Mouse (Mus musculus) stomach, embryonic 15.5 days (tissue): Measurements from ENCODE around the gene Trim21. TPM values are rescaled to one million over a fixed set of nuclear protein-coding genes. Genes with fewer than 3 reads are reported as not detected.

Experiments used
- ATAC-seq: fragments of 200-750 bp; cut with Nextera tagmentation; 2 replicates; pipeline ENCODE4 v1.8.0; 2017; ENCODE audit warnings: low read depth, moderate number of reproducible peaks, moderate TSS enrichment; ENCODE audit not compliant: insufficient read depth, low FRiP score
- H3K27ac ChIP-seq: fragments of 300-500 bp; sonication (generic); 2 replicates; pipeline ENCODE4 v1.5.1; 2015; ENCODE audit warnings: mild to moderate bottlenecking, inconsistent platforms
- H3K27me3 ChIP-seq: fragments of 300-500 bp; sonication (generic); replicated peaks from 2 replicates; pipeline ENCODE4 v1.6.1; 2015; ENCODE audit warnings: inconsistent platforms
- H3K36me3 ChIP-seq: fragments of 300-500 bp; sonication (generic); 2 replicates; pipeline ENCODE4 v1.6.1; 2015; ENCODE audit warnings: inconsistent platforms
- H3K4me1 ChIP-seq: fragments of 300-500 bp; sonication (generic); 2 replicates; pipeline ENCODE4 v1.6.1; 2015; ENCODE audit warnings: inconsistent platforms
- H3K4me2 ChIP-seq: fragments of 300-500 bp; sonication (generic); 2 replicates; pipeline ENCODE4 v1.6.1; 2015; ENCODE audit warnings: mild to moderate bottlenecking, inconsistent platforms
- H3K4me3 ChIP-seq: fragments of 300-500 bp; sonication (generic); replicated peaks from 2 replicates; pipeline ENCODE4 v1.5.1; 2015; ENCODE audit warnings: inconsistent platforms
- H3K9ac ChIP-seq: fragments of 300-500 bp; sonication (generic); 2 replicates; pipeline ENCODE4 v1.6.1; 2015; ENCODE audit warnings: inconsistent platforms
- H3K9me3 ChIP-seq: fragments of 300-500 bp; sonication (generic); 2 replicates; pipeline ENCODE4 v1.6.1; 2016; ENCODE audit warnings: inconsistent platforms
- WGBS: fragments of 180-500 bp; shearing (Covaris S2); methylation state at CpG from one replicate; pipeline ENCODE4 v1.1.7; 2015; 5-methylcytosine and 5-hydroxymethylcytosine counted together
- polyA plus RNA-seq: library from polyadenylated mRNA; unstranded; fragments of >200 nt; fragmentation: Nextera tagmentation; extraction: Ambion mirVana; gene quantifications from 2 replicates; pipeline ENCODE4 v1.2.1, GENCODE M21; 2015

Trim21 gene
- 0.49 and 1.1 TPM in 2 replicates for polyA plus RNA-seq

DNA sequence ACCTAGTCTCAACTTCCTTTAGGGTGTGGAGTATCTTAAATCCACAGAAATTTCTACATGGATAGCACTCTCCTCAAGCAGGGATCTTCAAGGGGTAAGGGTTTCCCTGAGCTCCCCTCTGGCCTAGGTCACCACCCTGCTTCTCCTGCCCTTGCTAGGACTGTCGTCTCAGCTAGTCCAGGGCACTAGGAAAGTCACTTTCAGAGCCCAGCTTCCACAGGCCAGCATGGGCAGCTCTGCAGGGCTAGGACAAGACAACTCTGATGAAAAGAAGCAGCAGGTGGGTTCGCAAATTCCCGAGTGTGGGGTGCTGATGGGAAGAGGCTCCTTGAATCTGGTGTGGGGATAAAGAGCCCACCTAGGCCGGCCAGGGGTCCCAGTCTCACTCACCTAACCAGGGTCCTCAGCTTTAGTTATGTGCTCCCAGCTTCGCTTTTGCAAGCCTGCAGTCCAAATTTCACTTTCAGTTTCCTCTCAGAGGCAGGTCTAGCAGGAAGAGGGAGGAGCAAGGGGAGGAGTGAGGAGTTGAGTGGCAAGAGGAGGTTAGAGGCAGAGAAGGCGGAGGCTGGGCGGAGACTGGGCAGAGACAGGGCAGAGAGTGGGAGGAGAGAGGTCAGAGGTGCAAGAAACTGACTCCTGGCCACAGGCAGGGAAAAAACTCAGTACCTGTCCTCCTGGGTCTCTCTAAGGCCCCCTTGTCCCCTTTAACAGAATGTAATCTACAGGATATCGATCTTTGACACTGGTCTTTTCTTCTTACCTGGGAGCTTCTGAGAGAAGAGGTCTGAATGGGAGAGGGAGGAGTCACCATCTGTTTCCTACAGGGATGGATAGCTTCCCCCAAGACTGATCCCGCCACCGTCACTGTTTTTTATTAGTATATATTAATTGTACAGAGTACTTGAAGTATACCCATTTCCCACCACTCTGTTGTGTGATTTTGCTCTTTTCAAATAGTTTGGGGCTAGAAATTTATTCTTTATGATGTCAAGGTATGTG is at the start of gene Trim21:
Gene Trim21, minus strand, starts transcription at position 488 of the 999 bp plus-strand sequence.
- no peaks in the 10 kb centered on the region; the same call in 1 of the 2 replicates for H3K4me1 ChIP-seq
- no peak within 1 kb of the TSS for H3K27ac ChIP-seq
- H3K27me3 ChIP-seq: no peaks in the 10 kb centered on the region
- H3K9me3 ChIP-seq: no peaks in the 10 kb centered on the region
- no peaks in the 10 kb centered on the region for H3K36me3 ChIP-seq
- WGBS: 12% methylated on average over 10 of the region's 10 CpGs
- H3K4me3 ChIP-seq: peak within 1 kb of the TSS; percentile 58
- peak; percentile 99 for ATAC-seq
- H3K9ac ChIP-seq: peak within 1 kb of the TSS; percentile 42; the same call in 1 of the 2 replicates
- H3K4me2 ChIP-seq: peak within 1 kb of the TSS; percentile 60

DNA sequence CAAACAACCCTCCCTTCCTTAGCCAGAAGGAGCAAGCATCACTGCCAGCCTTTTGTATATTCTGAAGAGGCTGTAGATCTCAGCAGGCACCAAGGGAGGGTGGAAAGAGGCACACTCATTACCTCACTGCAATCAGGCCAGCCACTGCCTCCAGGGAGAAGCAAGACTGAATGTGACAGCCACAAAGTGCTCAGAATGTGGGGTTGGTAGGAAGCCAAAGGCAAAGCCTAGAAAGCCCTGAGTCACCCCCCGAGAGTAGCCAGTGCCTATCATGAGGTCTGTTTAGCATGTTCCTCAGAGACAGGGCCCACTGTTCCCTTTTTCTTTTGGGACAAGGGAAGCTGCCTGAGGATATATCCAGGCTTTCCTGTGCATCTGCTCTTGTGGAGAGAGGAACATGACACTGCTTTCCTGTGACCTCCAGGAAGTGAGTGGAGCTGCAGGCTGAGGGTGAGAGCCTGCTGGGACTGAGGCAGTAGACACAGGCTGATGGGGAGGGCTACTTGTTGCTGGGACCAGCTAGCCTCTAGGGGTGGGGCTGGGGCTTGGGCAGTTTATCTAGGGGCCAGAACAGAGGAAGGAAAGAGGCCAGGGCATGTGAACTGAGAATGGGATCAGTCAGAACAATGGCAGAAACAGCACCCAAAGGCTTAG is 32.2 kb upstream of the Trim21 start, which contains the start of gene Olfr552:
Gene Olfr552, plus strand, starts transcription at position 393 of the 654 bp plus-strand sequence.
- no peaks in the 10 kb centered on the region for H3K4me1 ChIP-seq
- ATAC-seq: no peak
- H3K9me3 ChIP-seq: no peaks in the 10 kb centered on the region
- WGBS: 63% methylated on average over 1 of the region's 1 CpGs
- H3K27ac ChIP-seq: no peak within 1 kb of the TSS
- H3K27me3 ChIP-seq: no peaks in the 10 kb centered on the region
- no peak within 1 kb of the TSS for H3K4me3 ChIP-seq
- H3K9ac ChIP-seq: no peak within 1 kb of the TSS
- H3K36me3 ChIP-seq: no peaks in the 10 kb centered on the region
- no peak within 1 kb of the TSS for H3K4me2 ChIP-seq

DNA sequence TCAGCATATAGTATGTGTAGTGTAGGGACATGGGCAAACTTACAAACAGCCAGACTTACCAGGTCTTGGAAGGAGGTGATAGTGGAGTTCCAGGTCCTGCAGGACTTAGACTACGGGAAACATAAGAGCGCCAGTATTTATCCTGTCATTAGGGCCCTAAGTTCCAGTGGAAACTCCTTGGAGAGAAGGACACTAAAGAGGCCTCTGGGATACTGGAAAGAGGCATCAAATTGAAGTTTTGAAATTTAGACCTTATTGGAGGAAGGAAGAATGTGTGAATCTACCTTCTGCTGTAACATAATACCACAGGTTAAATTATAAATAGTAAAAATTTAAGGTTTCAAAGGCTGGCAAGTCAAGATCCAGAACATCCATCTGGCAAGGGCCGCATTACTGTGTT is 26.5 kb upstream of the Trim21 start, which contains the start of gene Olfr551:
Gene Olfr551, minus strand, starts transcription at position 101 of the 400 bp plus-strand sequence.
- WGBS: 94% methylated on average over 3 of the region's 3 CpGs
- Histone ChIP-seq H3K36me3 (no peaks in the 10 kb centered on the region), H3K9me3 (no peaks in the 10 kb centered on the region), H3K9ac (no peak within 1 kb of the TSS), H3K27me3 (no peaks in the 10 kb centered on the region), H3K27ac (no peak within 1 kb of the TSS), H3K4me2 (no peak within 1 kb of the TSS), H3K4me3 (no peak within 1 kb of the TSS), H3K4me1 (no peaks in the 10 kb centered on the region)
- no peak for ATAC-seq

DNA sequence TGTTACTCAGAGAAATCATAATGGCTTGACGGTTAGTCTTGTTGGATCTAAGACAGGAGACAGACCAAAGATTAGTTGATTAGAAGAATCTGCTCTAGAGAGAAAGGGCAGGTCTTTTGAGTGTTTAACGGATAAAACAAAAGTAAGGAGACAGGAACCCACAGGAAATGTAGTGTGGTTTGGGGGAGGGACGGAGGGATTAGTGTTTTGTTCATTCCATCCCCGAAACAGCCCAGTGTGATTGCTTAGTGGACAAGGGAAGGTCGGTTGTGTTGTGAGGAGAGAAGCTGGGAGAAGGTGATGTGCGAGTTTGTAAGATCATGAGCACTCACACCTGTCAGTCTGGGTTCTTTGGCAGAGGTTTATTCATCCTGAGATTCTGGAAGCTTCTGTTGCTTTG is 10.7 kb upstream of the Trim21 start:
- Histone ChIP-seq H3K9ac (no peak overlapping the region), H3K27ac (no peak overlapping the region), H3K27me3 (no peaks in the 10 kb centered on the region), H3K4me1 (no peaks in the 10 kb centered on the region), H3K9me3 (no peaks in the 10 kb centered on the region), H3K4me3 (no peak overlapping the region), H3K4me2 (no peak overlapping the region), H3K36me3 (no peaks in the 10 kb centered on the region)
- 56% methylated on average over 6 of the region's 6 CpGs for WGBS
- ATAC-seq: no peak

DNA sequence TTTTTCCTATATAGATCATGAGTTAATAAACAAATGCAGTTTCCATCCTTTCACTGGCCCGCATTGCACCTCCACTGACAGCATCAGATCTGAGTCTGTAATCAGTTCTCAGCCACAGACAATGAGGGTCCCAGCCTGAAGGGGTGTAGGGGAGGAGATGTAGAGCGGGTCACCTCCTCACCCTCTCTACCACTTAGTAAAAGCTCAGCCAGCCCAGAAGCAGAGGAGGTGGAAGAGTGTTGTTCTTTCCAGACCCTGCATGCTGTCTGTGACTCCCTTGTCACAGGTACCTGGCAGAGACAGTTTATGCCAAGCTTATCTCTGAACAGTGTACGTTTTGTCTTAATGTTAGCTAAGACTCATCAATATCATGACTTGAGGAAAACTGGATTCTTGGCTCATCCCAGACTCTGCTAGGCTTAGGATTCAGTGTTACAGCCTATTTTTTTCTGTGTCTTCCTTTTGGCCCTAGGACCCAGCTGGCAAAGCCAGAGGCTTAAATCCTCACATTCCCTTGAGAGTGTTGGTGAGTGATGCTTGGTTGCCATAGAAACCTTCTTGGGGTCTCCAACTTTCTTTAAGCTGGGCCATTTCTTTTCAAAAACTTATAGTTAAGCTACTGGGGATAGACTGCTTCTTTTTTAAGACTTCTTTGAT is 8.0 kb upstream of the Trim21 start:
- H3K27me3 ChIP-seq: no peaks in the 10 kb centered on the region
- H3K27ac ChIP-seq: no peak overlapping the region
- H3K4me2 ChIP-seq: no peak overlapping the region
- H3K9ac ChIP-seq: no peak overlapping the region
- no peaks in the 10 kb centered on the region for H3K9me3 ChIP-seq
- H3K4me3 ChIP-seq: no peak overlapping the region
- H3K36me3 ChIP-seq: no peaks in the 10 kb centered on the region
- ATAC-seq: no peak
- whole genome bisulfite sequencing: 68% methylated on average over 3 of the region's 3 CpGs
- H3K4me1 ChIP-seq: no peaks in the 10 kb centered on the region

DNA sequence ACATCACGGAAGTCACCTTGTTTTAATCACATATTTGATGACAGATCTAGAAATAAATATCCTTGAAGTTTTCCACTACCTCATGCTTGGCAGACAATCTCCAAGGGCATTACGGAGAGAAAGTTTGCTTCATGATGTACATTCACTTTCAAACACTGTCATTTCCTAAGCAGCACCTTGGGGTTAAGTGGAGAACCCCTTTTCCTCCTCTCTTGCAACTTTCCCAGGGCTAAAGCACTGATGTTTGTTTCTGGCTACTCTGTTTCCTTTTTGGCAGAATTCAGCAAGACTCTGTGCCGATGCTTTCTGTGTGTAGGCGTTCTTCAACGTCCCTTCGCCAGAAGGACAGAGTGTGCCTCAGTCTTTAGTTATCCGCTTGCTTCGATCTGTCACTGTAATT is 5.9 kb upstream of the Trim21 start, which contains the start of gene Olfr550:
Gene Olfr550, plus strand, starts transcription at position 301 of the 400 bp plus-strand sequence.
- Histone ChIP-seq H3K4me1 (no peaks in the 10 kb centered on the region), H3K36me3 (no peaks in the 10 kb centered on the region), H3K4me3 (no peak within 1 kb of the TSS), H3K27ac (no peak within 1 kb of the TSS), H3K9ac (no peak within 1 kb of the TSS), H3K9me3 (no peaks in the 10 kb centered on the region), H3K4me2 (no peak within 1 kb of the TSS), H3K27me3 (no peaks in the 10 kb centered on the region)
- WGBS: 85% methylated on average over 8 of the region's 8 CpGs
- no peak for ATAC-seq

DNA sequence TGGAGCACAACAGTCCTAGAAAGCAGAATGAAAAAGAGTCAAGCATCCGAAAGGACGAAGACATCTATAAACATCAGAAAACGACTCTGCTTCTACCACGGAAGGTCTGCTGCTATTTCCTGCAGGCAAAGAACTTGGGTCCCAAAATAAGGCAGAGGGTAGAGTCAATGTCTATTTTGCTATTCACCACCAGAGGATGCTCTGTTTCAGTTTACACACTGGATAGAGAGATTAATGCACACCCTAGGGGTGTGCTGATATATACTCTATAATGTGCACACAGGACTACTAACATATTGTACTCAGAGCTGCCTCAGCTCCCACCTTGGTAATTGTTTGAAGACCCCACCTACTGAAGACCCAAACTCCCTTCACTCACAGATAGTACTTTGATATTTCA is 933 bp upstream of the Trim21 start:
- H3K36me3 ChIP-seq: no peaks in the 10 kb centered on the region
- no peaks in the 10 kb centered on the region for H3K27me3 ChIP-seq
- H3K4me3 ChIP-seq: no peak overlapping the region
- WGBS: 86% methylated on average over 4 of the region's 4 CpGs
- no peak overlapping the region for H3K27ac ChIP-seq
- ATAC-seq: no peak
- H3K4me1 ChIP-seq: no peaks in the 10 kb centered on the region; the same call in 1 of the 2 replicates
- no peak overlapping the region for H3K4me2 ChIP-seq
- H3K9ac ChIP-seq: no peak overlapping the region
- H3K9me3 ChIP-seq: no peaks in the 10 kb centered on the region

DNA sequence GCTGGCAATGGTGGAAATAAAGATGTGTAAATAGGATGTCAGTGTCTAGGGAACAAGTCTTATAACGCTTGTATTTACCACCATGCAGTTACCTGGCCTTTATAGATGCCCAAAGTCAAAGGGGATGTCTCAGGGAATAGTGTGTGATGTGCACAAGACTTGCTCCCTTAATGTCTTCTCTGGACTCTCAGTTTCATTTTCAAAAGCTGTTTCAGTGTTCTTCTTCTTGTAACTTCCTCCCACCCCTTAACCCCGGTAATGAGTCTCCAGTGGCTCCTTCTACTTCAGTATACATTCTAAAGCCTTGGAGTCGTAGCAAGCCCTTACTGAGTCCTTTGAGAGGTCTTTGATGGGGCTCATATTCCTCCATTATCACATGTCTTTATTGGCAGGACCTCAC is 12.0 kb downstream of the Trim21 start:
- no peak overlapping the region for H3K4me3 ChIP-seq

DNA sequence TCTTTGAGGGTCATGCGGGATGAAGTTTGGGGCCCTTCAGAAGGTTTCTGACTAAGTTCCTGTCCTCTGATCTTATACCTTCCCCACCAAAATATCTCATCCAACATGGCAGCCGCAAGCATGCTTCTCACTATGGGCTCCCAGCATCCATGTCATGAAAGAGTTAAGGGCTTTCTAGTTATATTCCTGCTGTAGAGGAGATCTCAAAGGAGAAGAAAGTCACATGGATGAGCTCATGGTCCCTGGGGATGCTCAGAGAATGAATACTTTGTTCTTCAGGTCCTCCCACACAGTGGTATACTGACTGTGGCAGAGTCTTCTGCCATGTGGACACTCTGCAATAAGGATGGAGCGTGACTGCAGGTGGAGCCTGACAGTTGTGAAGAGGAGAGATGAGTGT is 15.7 kb downstream of the Trim21 start, which contains the start of gene Olfr549:
Gene Olfr549, plus strand, starts transcription at position 301 of the 400 bp plus-strand sequence.
- Histone ChIP-seq H3K4me1 (no peaks in the 10 kb centered on the region), H3K9ac (no peak within 1 kb of the TSS), H3K4me2 (no peak within 1 kb of the TSS), H3K9me3 (no peaks in the 10 kb centered on the region), H3K36me3 (no peaks in the 10 kb centered on the region), H3K27me3 (no peaks in the 10 kb centered on the region), H3K4me3 (no peak within 1 kb of the TSS), H3K27ac (no peak within 1 kb of the TSS)
- ATAC-seq: no peak
- 85% methylated on average over 3 of the region's 3 CpGs for WGBS

More for the DNA sequence above, 12.0 kb downstream of the Trim21 start:
- Histone ChIP-seq H3K9me3 (no peaks in the 10 kb centered on the region), H3K27me3 (no peaks in the 10 kb centered on the region), H3K9ac (no peak overlapping the region), H3K36me3 (no peaks in the 10 kb centered on the region), H3K4me1 (no peaks in the 10 kb centered on the region), H3K27ac (no peak overlapping the region), H3K4me2 (no peak overlapping the region)
- ATAC-seq: no peak
- WGBS: 67% methylated on average over 3 of the region's 3 CpGs

DNA sequence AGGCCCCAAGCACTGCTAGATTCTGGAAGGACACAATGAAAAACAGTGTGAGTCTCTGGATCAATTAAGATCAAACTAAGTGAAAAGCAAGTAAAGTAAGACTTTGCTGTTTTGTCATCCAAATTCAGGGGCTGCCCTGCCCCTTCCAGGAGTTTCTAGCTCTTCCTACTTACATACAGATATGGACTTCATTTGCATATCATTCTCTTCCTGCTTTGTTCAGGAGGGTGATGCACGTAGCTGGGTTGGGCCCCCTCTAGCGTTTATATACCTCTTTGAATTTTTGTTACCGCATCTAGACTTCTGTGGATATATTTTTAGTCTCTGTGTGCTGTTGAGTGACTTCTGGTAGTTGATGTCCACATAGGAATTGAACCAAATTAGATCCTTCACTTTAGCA is 24.0 kb downstream of the Trim21 start:
- Histone ChIP-seq H3K9me3 (no peaks in the 10 kb centered on the region), H3K4me2 (no peak overlapping the region), H3K4me3 (no peak overlapping the region), H3K27ac (no peak overlapping the region), H3K36me3 (no peaks in the 10 kb centered on the region), H3K9ac (no peak overlapping the region), H3K27me3 (no peaks in the 10 kb centered on the region), H3K4me1 (no peaks in the 10 kb centered on the region)
- ATAC-seq: no peak
- WGBS: 68% methylated on average over 3 of the region's 3 CpGs

DNA sequence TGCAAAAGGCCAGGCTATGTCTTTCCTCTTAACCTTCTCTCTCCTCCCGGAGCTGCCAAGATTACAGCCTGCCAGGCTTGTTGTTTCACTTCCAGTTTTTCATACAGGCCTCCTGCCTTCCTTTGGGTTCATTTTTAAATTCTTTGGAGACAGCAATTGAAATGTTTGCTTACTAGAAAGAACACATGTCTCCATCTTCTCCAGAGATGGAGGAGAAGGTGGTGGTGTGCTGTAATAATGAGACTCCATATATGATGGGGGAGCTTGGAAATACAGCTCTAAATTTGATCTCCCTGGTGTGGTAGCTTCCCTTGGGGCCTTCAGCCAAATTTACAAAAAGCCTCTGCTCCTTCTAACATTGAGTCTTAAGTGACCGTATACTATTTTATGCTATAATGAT is 24.7 kb downstream of the Trim21 start, which contains the start of gene Olfr548-ps1:
Gene Olfr548-ps1, plus strand, starts transcription at position 301 of the 400 bp plus-strand sequence.
- Histone ChIP-seq H3K4me3 (no peak within 1 kb of the TSS), H3K36me3 (no peaks in the 10 kb centered on the region), H3K27ac (no peak within 1 kb of the TSS), H3K9me3 (no peaks in the 10 kb centered on the region), H3K4me1 (no peaks in the 10 kb centered on the region), H3K4me2 (no peak within 1 kb of the TSS), H3K27me3 (no peaks in the 10 kb centered on the region), H3K9ac (no peak within 1 kb of the TSS)
- no peak for ATAC-seq
- 76% methylated on average over 2 of the region's 2 CpGs for WGBS
